Mouse (Mus musculus) E14TG2a.4 (cell line): ENCODE measurements around the gene Rpl36a.

Experiments
- CTCF ChIP-seq: conservative IDR thresholded peaks from 2 replicates; pipeline ENCODE4 v1.5.1; 2014; ENCODE audit warnings: low read length
- NANOG ChIP-seq: IDR thresholded peaks from 2 replicates; pipeline ENCODE4 v1.6.1; 2014; ENCODE audit warnings: borderline replicate concordance, low read length, mixed read lengths
- POU5F1 ChIP-seq: IDR thresholded peaks from 2 replicates; pipeline ENCODE4 v1.6.1; 2014; ENCODE audit warnings: low read length, borderline replicate concordance

DNA sequence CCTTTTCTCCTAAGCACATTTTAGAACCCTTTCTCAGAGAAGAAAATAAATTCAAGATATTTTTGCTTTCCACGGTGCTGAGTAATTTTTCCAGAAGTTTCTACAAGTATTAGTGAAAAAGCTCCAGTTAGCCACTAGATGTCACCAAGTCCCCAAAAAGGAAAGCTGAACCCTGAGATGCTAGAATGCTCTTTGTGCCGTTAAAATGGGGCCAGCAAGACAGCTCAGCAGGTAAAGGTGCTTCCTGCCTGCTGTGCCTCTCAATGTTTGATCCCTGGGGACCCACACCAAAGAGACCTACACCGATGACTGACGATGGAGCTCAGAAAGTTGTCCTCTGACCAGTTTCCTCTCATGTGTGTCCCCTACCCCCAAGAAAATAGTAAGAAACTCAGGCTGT lies 24.0 kb downstream of the Rpl36a start:
- TF ChIP-seq CTCF (no peak; the same call in 1 of the 2 replicates), POU5F1 (no peak), NANOG (no peak)
